In the genomic region with DNA sequence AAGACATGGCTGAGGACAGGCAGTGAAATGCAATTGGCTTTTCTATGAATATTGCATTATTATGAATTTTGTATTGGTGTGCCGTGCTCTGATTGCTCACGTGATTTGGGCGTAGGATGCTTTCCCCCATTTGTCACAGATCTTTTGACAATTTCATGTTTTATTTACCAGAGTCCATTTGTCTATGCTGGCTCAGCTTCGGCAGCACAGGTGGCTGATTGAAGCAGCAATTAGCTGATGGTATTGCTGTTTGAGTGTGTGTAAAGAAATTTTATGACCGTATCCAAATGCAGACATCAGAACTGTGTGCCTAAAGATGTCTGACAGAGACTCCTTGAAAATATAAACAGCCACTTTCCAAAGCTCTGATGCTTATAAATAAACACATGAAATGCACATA, we compare ENCODE assay signal across 19 mouse cellular contexts.
A peak's percentile ranks its signal among the peaks of the same experiment; 100 is the strongest.
DNase-seq lines count a peak whose midpoint lies in the region; ATAC-seq and TF ChIP-seq lines count a peak whose summit lies in the region.
"Had no signal": no experiment of that assay in that cellular context is flagged by ENCODE, and none has a peak within 500 bp of the region (broad histone marks: within the 10 kb centered on the region; RNA-seq: fewer than 3 reads in every experiment).

No protein-coding gene starts in this region.

- no peaks in the 10 kb centered on the region for H3K9me3 ChIP-seq in neural tube, embryonic 15.5 days (replicated peaks)
- H3K9me3 ChIP-seq: hindbrain, embryonic 10.5 days had no signal

- no peaks in the 10 kb centered on the region for H3K4me1 ChIP-seq in neural tube, embryonic 15.5 days
- H3K4me1 ChIP-seq: hindbrain, embryonic 10.5 days had no signal

- H3K27me3 ChIP-seq in neural tube, embryonic 15.5 days (replicated peaks) = no peaks in the 10 kb centered on the region

- no peak overlapping the region for H3K9ac ChIP-seq in neural tube, embryonic 15.5 days (replicated peaks)

- no peak overlapping the region for H3K4me3 ChIP-seq in layer of hippocampus, adult 2 months
- no peak overlapping the region for H3K4me3 ChIP-seq in neural tube, embryonic 15.5 days (replicated peaks)
- H3K4me3 ChIP-seq: hindbrain, embryonic 10.5 days had no signal

- no peak overlapping the region for H3K4me2 ChIP-seq in neural tube, embryonic 15.5 days
- H3K4me2 ChIP-seq: heart, embryonic 11.5 days had no signal

- no peaks in the 10 kb centered on the region for H3K36me3 ChIP-seq in neural tube, embryonic 15.5 days
- H3K36me3 ChIP-seq: hindbrain, embryonic 10.5 days had no signal

- no peak overlapping the region for H3K27ac ChIP-seq in layer of hippocampus, adult 2 months
- no peak overlapping the region for H3K27ac ChIP-seq in neural tube, embryonic 15.5 days (replicated peaks)
- H3K27ac ChIP-seq: hindbrain, embryonic 10.5 days; kidney, postnatal 0 days; macrophage had no signal

- peak; percentile 7 for DNase-seq in layer of hippocampus, adult 11-12 months (ENCODE audit: low spot score)
- no peak for DNase-seq in layer of hippocampus, adult 9-10 months (ENCODE audit: low spot score)
- peak; percentile 24 for DNase-seq in brain, embryonic 18.5 days (ENCODE audit: low read depth, low spot score)
- peak; percentile 19 to 22 for DNase-seq in layer of hippocampus, adult 2 months (ENCODE audit: low spot score in 2 of 2)
- DNase-seq in yolk sac, embryonic 10.5 days (ENCODE audit: low spot score) = no peak
- DNase-seq in kidney, adult 9 months = no peak
- DNase-seq: adrenal gland, adult 2 months; cerebellum, adult 8-10 months; cerebellum, postnatal 36 days; gastrocnemius, postnatal 10 days; kidney, adult 18-20 months; retina, postnatal 1 day; thymus, postnatal 36 days had no signal

- WGBS in neural tube, embryonic 15.5 days = 34% methylated on average over 5 of the region's 5 CpGs

- ATAC-seq in neural tube, embryonic 15.5 days (ENCODE audit: low FRiP score) = peak; percentile 45
- ATAC-seq: inflammation-experienced regulatory T-cells, adult 6 months had no signal

- no peak for TF ChIP-seq CTCF in layer of hippocampus, adult 2 months (conservative IDR thresholded peaks at IDR 0.05)

Comparison
In these comparisons a context has a peak if more than half of its experiments do, and no peak if none do; other contexts are left out.
1. DNase-seq: peak in layer of hippocampus, adult 11-12 months (single experiment), brain, embryonic 18.5 days (single experiment) and layer of hippocampus, adult 2 months (2 of 2); none in layer of hippocampus, adult 9-10 months (single experiment), yolk sac, embryonic 10.5 days (single experiment) and kidney, adult 9 months (single experiment).